Mouse (Mus musculus) adrenal gland, adult (tissue): ENCODE measurements around the gene Gapdh.

Source experiments
- DNase-seq, 2 experiments: peaks; one replicate each; pipeline ENCODE4 v3.0.0; 2022 to 2023; ENCODE audit warnings: low spot score in 1 of 2; ENCODE audit not compliant: inconsistent age in 2 of 2

Gene Gapdh

DNA sequence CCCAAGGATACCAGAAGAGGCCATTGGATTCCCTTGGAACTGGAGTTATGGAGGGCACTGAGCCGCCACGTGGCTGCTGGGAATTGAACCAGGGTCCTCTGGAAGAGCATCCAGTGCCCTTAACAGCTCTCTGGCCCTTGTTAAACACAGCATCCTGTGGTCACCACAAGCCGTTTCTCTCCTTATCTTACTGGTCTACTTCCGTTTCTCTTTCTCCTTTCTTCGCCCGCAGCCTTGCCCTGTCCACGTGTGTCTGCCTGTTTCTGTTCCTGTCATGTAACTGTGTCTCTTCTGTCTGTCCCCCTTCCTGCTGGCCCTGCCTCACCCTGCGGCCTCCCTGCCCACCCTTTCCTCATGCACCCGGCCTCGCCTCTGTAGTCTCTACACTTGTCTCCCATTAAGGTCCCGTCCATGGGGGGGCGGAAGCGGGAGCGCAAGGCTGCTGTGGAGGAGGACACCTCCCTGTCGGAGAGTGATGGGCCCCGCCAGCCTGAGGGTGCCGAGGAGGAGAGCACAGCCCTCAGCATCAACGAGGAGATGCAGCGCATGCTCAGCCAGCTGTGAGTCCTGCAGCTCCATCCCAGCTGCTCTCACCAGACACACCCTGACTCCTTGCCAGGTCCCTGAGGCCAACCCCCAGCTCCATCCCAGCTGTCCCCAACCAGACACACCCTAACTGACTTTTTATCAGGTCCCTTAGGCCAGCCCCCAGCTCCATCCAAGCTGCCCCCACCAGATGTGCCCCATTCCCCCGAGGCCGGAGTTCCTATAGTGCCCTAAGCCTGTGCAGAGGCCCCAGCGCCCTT lies 13.9 kb downstream of the Gapdh start:
- no peak for DNase-seq

DNA sequence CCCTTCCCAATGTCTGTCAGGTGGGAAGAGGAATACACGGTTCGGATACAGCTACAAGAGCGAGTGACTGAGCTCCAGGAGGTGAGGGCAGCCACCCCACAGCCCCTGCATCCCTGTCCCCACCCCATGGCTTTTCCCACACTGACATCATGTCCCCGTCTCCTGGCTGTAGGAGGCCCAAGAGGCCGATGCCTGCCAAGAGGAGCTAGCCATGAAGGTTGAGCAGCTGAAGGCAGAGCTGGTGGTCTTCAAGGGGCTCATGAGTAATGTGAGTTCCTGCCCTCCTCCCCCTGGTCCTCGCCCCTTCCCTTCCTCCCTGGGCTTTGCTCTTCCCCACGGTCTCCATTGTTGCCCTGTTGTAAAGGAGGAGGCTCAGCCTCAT lies 16.7 kb downstream of the Gapdh start:
- no peak for DNase-seq

DNA sequence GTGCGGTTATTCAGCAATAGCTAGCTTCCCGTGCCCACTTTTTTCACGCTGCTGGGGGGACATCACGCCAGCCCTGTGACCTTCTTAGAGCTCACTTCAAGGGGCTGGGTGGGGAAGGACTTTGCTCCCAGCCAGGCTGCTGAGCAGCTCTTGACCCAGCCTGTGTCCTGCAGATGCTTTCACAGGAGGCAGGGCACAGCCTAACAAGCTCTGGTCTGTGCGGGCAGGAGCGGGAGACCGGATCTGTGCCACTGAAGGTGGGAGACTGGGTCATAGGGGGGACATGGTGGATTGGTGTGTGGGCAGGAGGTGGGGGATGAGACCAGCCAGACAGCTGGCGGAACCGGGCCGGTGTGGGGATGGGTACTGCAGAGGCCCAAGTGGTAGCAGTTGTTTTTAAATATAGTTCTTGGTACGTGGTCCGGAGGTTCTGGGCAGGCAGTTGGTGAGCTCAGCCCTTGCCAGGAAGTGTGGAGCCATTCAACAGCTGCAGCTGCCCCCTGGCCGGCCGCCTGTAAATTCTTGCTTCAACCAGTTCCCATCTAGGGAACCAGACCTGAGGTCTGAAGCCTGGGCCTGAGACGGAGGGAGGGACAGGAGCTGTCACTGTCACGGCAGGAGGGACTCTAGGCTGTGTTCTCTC lies 17.2 kb downstream of the Gapdh start:
- peak in 1 of 2 experiments; percentile 65 for DNase-seq

DNA sequence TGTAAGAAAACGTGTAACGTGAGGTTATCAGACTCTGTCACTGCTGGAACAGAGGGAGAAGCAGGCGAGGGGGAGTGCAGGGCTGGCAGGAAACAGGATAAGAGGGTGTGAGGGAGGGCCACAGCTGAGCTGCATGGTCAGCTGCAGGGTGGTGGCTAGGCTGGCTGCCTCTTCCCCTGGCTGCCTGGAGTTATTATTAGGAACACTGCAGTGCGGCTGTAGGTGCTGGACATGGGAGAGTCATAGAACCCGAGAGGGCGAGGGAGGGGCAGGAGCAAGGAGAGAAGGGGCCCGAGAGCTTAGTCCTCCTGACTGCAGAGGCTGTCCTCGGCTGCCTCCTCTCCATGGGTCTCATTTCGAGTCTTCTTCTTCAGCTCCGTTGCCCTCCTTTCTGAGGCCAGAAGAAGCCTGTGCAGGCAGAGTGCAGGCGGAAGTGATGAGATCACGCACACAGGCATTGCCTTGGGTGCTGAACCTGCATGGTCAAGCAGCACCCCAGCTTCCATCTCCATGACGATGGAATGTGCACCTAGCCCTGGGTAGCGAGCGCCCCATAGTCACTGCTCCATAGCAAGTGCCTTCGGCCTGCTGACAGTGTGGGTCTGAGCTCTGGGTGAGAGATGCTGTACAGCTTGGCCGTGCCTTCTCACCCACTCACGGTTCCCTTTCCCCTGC lies 17.9 kb downstream of the Gapdh start:
- peak; percentile 62 to 76 for DNase-seq

DNA sequence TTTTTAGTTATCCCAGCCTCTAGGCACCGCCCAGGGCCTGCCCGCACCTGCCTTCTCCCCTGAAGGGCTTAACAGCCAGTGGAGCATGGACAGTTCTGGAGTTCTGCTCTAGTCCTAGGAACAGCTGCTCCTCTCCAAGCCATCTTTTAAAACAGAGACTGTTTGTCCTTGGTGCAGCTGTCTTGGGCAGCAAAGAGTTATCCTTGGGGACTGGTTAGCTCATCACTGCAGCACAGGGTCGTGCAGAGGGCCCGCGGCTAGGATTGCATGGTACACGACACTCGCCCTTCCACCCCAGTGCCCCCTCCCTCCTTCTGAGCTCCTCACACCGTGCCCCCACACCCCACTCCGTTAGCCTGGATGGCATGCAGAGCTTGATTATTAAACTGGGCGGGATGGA lies 18.9 kb downstream of the Gapdh start:
- no peak for DNase-seq

DNA sequence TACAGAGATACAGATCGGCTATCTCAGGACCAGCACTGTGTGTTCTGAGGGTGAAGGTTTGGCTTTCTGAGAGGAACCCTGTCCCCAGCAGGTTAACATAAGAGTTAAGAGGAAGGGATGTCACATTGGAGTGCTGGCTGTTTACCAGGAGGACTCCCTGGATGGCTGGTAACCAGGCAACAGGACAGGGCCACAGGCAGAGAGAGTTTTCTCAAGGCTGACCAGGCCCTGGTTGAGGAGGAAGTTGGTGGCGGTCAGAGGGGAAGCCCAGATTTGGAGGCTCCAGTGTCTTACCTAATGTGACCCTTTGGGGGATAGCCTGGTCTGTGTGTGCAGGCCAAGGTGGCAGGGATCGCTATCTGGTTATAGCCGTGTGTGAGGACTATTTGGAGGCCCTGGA lies 19.5 kb downstream of the Gapdh start:
- DNase-seq = peak; percentile 74 to 87

DNA sequence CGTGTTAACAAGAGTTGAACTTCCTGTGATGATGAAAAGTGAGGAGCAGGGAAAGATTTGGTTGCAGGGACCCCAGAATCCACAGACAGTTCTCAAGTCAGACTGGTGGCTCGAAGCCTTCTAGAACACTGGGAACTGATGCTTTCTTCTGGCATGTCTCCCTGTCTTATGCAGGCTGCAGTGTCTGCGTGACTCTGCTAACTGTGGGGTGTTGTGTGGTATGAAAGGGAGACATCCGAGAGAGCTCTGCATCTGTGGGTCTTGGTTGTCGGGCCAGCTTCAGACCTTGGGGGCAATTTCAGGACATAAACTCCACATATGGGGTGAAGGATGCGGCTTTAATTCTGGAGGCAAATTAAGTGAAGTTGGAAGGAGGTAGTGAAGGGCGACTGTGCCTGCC lies 20.1 kb downstream of the Gapdh start:
- DNase-seq = no peak

DNA sequence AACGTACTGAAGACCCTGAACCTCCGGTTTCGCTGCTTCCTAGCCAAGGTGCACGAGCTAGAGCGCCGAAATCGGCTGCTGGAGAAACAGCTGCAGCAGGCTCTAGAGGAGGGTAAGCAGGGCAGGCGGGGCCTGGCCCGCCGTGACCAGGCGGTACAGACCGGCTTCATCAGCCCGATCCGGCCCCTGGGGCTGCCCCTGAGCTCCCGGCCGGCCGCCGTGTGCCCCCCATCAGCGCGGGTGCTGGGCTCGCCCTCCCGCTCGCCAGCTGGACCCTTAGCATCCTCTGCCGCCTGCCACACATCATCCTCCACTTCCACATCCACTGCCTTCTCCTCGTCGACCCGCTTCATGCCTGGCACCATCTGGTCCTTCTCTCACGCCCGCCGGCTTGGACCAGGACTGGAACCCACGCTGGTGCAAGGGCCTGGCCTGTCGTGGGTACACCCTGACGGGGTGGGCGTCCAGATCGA lies 20.8 kb downstream of the Gapdh start:
- no peak for DNase-seq

DNA sequence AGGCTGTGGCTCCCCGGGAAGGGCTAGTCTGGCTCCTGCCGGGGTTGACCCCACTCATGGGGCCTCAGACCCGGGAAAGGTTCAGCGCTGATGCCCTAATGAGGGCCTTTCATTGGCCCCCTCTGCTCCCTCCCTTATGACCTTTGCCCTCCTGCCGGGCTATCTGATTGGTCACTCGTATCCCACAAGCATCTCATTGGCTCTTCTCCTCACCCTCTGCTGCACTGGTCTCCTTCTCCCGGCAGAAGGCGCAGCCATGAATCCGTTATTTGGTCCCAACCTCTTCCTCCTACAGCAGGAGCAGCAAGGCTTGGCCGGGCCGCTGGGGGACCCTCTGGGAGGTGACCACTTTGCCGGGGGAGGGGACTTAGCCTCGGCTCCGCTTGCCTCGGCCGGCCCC lies 21.3 kb downstream of the Gapdh start, which contains the start of gene Iffo1:
TSS of gene Iffo1 (plus strand) at position 241 of the 400 bp plus-strand sequence.
- DNase-seq = peak; percentile 93 to 97

DNA sequence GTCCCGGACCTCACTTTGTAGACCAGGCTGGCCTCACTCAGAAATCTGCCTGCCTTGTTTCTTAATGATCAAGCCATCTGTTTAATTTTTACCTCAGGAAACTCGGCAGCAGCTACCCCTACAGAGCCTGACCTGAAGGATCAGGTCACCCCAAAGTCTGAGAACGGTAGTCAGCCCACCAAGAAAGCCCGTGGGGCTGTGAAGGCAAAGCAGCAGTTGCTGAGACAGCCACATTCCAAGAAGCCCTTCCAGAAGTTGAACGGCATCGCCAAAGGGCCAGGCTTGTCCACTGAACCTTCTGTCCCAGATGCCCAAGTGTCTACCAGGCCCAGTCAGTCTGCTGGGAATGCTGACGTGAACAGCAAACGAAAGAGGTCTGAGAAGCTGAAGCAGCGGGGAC lies 22.4 kb downstream of the Gapdh start:
- no peak for DNase-seq

DNA sequence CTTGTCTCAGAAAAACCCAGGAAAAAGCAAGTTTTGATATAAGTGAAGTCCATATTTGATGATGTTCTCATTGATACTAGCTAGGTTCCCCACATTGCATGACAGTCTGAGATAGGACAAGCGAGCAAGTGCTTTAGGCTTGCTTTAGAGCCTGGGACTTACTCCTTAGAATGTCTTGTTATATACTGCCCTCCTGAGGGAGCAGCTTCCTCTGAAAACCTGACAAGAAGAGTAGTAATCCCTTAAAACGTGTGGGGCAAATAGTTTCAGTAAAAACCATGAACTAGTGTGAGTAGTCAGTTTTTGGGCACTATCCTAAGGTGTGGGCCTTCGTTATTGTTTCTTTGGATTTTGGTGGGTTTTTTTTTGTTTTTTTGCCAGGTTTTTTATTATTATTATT lies 23.1 kb downstream of the Gapdh start:
- DNase-seq = no peak

DNA sequence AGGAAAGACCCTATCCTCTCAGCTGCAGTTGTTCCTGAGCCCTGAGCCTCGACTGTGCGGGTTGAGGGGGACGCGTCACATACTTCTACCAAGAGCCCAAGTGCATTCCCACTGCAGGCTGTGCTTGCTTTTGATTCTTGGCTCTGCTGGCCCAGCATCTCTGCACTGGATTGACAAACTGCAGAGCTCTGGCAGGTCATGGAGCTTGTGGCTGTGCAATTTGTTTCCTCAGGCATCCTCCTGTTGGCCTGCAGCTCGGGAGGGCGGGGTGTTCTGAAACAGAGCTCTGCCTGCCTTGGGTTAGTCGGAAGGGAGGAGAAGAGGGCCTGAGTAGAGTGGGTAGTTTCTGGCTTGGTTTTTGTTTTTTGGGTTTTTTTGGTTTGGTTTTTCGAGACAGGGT lies 23.8 kb downstream of the Gapdh start:
- no peak for DNase-seq

DNA sequence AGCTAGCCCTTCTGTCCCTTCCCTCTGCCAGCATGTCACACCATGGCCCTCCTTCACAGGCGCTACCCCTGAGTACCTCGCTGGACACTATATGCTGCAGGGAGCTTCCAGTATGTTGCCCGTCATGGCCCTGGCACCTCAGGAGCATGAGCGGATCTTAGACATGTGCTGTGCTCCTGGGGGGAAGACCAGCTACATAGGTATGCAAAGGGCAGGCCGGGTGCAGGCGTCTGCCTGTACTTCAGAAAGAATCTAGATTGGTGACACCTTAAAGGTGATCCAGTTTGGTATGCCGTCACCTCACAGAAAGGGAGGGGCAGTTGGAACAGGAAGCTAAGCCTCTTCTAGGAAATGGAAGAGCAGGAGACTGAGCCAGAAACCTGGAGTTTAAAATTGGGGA lies 26.5 kb downstream of the Gapdh start:
- no peak for DNase-seq

DNA sequence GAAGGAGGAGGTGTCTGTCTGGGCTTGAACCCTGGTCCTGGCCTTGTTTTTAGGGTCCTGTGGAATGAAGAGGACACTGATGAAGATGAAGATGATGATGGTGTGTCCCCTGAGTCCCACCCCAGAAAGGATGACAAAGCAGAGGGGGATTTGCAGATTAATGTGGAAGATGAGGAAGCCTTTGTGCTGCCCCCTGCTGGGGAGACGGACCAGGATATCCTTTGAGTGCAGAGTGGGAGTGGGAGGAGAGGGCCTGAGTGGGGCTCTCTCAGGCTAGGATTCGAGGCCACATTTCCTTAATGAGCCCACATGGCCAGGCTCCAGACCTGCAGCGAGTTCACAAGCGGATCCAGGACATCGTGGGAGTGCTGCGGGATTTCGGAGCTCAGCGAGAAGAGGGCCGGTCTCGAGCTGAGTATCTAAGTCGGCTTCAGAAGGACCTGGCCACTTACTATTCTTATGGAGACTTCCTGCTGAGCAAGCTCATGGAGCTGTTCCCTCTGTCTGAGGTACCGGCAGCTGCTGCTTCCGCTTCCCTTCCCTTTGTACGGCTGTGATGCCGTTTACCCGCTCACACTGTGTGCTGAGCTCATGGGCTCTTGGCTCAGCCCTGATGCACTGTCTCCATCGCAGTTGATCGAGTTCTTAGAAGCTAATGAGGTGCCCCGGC lies 29.1 kb downstream of the Gapdh start:
- peak in 1 of 2 experiments; percentile 67 for DNase-seq

DNA sequence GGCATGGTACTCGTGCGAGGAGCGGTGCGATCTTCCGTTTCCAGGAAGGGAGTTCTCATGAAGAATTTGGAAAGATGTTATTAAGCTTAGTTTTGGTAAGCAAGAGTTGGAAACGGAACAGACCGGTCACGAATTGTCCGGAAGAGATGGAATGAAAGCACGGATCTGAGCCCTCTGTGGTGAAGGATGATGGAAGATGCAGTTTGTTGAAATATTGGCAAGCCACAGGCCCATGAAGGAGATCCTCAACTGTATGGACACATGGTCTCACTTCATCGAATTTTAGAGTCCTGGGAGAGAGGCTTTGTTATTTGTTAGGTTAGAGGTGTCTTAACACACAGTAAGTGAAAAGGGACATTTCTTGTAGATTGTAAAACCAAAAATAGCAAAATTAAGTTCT lies 33.8 kb downstream of the Gapdh start:
- no peak for DNase-seq

DNA sequence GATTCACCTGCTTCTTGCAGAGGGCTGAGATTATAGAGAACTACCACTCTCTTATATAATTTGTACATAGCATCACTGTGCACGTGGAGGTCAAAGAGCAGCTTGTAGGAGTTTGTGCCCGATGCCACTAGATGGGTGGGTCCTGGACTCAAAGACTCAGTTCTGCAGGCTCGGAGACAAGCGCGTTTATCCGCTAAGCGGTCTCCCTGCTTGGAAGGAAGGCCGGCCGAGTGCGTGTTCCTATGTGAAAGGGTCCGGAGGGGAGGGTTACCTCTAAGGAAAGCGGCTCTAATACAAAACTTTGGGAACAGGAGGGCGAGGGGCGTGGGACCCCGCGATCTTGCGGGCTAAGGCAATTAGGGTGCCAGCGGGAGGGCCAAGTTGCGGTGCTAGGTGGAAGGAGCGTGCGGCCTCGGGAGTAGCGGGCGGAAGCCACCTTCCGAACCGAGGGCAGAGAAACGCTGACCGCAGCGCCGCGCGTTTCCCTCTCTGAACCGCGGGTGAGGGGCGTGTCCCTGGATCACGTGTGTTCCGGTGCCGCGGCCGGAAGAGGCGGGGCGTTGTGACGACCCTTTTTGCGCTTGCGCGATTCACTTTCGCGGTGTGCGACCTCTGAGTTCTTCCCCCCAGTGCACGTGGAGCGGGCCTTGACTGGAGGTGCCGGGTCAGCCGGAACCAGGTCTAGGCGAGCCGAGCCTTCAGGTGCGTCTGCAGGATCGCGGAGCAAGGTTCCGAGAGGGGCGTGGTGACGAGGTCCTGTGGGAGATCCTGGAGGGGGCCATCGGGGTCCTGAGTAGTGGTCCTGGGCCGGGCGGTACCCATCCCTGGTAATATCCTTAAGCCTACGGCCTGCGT lies 34.7 kb downstream of the Gapdh start, which contains the start of gene Nop2:
TSS of gene Nop2 (plus strand) at position 608 of the 855 bp plus-strand sequence.
- peak; percentile 91 to 95 for DNase-seq

DNA sequence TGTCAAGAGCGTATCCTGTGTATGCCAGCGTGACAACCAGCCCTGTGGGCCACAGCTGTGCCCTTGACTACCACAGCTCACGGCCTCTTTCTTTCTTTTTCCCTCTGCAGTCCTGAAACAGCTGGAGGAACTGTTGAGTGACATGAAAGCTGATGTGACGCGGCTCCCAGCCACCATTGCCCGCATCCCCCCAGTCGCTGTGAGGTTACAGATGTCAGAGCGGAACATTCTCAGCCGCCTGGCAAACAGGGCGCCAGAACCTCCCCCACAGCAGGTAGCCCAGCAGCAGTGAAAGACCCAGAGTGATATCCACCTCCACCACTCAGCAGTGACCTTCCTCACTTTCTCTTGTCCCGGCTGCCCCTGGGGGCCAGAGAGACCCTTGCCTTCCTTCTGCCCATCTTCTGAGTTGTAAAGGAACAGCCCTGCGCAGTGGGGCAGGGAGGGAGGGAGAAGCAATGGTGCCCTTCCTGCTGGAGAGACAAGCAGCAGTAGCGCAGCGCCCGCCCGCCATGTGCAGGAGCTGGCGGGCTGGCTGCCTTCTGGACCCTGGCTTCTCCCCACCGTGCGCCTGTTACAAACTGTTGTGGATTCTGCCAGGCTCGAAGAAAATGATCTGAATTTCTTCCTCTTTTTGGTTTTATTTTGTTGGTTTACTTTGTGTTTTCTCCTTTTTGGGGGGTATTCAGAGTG lies 36.4 kb downstream of the Gapdh start:
- peak in 1 of 2 experiments; percentile 42 for DNase-seq

DNA sequence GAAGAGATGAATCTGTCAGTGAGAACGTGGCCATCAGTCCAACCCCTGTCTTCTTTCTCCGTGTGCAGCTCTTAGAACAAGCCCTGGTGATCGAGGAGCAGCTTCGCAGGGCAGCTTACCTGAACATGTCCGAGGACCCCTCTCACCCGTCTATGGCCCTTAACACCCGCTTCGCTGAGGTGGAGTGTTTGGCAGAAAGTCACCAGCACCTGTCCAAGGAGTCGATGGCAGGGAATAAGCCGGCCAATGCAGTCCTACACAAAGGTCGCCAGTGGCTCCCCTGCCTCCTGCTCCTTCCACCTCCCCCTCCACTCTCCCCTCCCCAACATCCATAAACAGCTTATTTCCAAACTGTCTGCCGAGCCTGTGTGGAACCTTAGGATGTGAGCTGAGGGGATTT lies 37.5 kb downstream of the Gapdh start:
- no peak for DNase-seq

DNA sequence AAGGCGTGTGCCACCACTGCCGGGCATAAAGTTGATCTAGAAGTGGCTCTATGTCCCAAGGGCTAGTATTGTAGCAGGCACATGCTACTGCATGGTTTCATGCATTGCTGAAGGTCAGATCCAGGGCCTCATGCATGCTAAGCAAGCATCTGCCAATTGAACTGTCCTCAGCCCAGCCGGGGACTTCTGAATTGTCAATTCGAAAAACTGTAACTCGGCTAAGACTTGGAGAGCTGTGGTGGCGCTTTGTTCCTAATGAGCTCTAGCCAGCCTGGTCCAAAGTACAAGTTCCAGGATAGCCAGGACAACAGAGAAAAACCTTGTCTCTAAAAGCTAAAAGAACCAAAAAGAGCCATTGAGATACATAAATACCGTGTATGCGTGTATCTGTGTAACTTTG lies 46.9 kb downstream of the Gapdh start:
- DNase-seq = no peak

DNA sequence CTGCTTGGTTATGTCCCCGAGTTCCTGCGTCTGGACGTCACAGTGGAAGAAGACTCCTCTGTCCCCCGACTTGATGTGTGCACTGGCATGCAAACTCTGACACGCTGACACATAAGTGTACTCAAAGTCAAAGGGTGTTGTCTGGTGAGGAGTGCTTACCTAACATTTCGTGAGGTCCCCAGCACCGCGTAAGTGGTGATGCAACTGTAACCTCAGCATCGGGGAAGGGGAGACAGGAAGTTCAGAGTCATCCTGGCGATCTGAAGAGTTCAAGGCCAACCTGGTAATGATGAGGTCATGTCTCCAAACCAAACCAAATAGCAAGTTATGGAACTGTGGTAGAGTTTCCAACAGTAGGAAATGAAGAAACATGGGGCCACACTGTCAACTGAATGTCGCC lies 53.7 kb downstream of the Gapdh start:
- DNase-seq = peak in 1 of 2 experiments; percentile 54
